Mouse (Mus musculus) limb, embryonic 14.5 days (tissue): ENCODE data around the gene Tpst1. TPM values are rescaled to one million over a fixed set of nuclear protein-coding genes. Genes with fewer than 3 reads are reported as not detected.

ENCODE experiments used
- ATAC-seq: fragments of 200-750 bp; cut with Nextera tagmentation; 2 replicates; pipeline ENCODE4 v1.8.0; 2017; ENCODE audit warnings: low read depth, moderate number of reproducible peaks, moderate TSS enrichment; ENCODE audit not compliant: low FRiP score
- DNase-seq: peaks from one replicate; pipeline ENCODE4 v3.0.0-alpha.2; 2015; ENCODE audit warnings: low spot score
- H3K27ac ChIP-seq: fragments of 300-500 bp; sonication (generic); replicated peaks from 2 replicates; pipeline ENCODE4 v1.5.1; 2014; ENCODE audit warnings: low read depth, mild to moderate bottlenecking, low read length, moderate library complexity, mixed read lengths
- H3K27me3 ChIP-seq: fragments of 300-500 bp; sonication (generic); 2 replicates; pipeline ENCODE4 v1.6.1; 2014; ENCODE audit warnings: low read length, mixed read lengths; ENCODE audit not compliant: control insufficient read depth, insufficient read depth
- H3K36me3 ChIP-seq: fragments of 300-500 bp; sonication (generic); 2 replicates; pipeline ENCODE4 v1.6.1; 2014; ENCODE audit warnings: mild to moderate bottlenecking, low read length, moderate library complexity, mixed read lengths; ENCODE audit not compliant: control insufficient read depth, insufficient read depth
- H3K4me1 ChIP-seq: fragments of 300-500 bp; sonication (generic); 2 replicates; pipeline ENCODE4 v1.6.1; 2014; ENCODE audit warnings: antibody characterized with exemption, low read length, mixed read lengths; ENCODE audit not compliant: control insufficient read depth, insufficient read depth
- H3K4me2 ChIP-seq: fragments of 300-500 bp; sonication (generic); replicated peaks from 2 replicates; pipeline ENCODE4 v1.6.1; 2014; ENCODE audit warnings: low read depth, mild to moderate bottlenecking, low read length, moderate library complexity; ENCODE audit not compliant: severe bottlenecking
- H3K4me3 ChIP-seq: fragments of 300-500 bp; sonication (generic); replicated peaks from 2 replicates; pipeline ENCODE4 v1.5.1; 2014; ENCODE audit warnings: low read length
- H3K9ac ChIP-seq: fragments of 300-500 bp; sonication (generic); 2 replicates; pipeline ENCODE4 v1.6.1; 2014; ENCODE audit warnings: mild to moderate bottlenecking, low read depth, low read length, moderate library complexity; ENCODE audit not compliant: severe bottlenecking
- H3K9me3 ChIP-seq: fragments of 300-500 bp; sonication (generic); 2 replicates; pipeline ENCODE4 v1.6.1; 2016; ENCODE audit warnings: low read length; ENCODE audit not compliant: control insufficient read depth
- POLR2A ChIP-seq: fragments of 200-500 bp; IDR thresholded peaks from 2 replicates; pipeline ENCODE4 v1.8.0; 2012; ENCODE audit warnings: inconsistent platforms, mild to moderate bottlenecking, moderate library complexity, borderline replicate concordance; ENCODE audit not compliant: insufficient read depth, insufficient read length; ENCODE audit errors: extremely low read depth
- WGBS: fragments of 180-500 bp; shearing (Covaris S2); extraction: QIAGEN DNeasy Blood & Tissue Kit; methylation state at CpG from one replicate; pipeline ENCODE4 v1.1.7; 2014; 5-methylcytosine and 5-hydroxymethylcytosine counted together
- polyA plus RNA-seq, 2 experiments: library from polyadenylated mRNA; depleted of rRNA in 1 of 2; stranded (reverse) in 1 of 2; unstranded in 1 of 2; fragments of >200 nt; fragmentation: Nextera tagmentation in 1 of 2; extraction: Ambion mirVana in 1 of 2; gene quantifications; 2 replicates each; pipeline versions ENCODE4 v1.2.1 to v1.2.3; 2012 to 2014

Tpst1 gene
- polyA plus RNA-seq, 2 experiments: 68.2 to 114 TPM

DNA sequence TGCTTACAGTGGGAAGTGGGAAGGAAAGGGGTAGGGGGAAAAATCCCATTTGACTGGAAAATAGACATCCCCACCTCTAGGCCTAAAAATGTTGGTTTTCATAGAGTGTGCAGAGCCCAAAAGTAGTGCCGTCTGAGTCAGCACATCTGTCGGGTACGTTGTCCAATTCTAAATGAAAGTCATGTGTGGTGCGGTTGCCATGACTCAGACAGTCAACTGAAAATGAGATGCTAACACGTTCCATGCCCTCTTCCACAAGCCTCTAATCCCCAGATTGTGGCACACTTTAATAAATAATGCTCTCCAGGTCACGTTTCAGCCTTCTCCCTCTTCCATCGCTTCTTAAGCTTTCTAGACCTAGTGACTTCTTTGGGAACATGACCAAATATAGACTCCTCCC, 43.7 kb downstream of the Tpst1 start:
- peak overlapping the region; percentile 63 for H3K27ac ChIP-seq
- no peak overlapping the region for H3K4me2 ChIP-seq
- ATAC-seq (no peak), DNase-seq (peak; percentile 59)
- H3K36me3 ChIP-seq: peaks cover 16% of the 10 kb centered on the region
- WGBS: 54% methylated on average over 7 of the region's 7 CpGs
- H3K9me3 ChIP-seq: no peaks in the 10 kb centered on the region
- H3K4me1 ChIP-seq: peaks cover 26% of the 10 kb centered on the region
- no peak overlapping the region for H3K4me3 ChIP-seq
- TF ChIP-seq POLR2A: no peak
- H3K9ac ChIP-seq: no peak overlapping the region
- no peaks in the 10 kb centered on the region for H3K27me3 ChIP-seq

DNA sequence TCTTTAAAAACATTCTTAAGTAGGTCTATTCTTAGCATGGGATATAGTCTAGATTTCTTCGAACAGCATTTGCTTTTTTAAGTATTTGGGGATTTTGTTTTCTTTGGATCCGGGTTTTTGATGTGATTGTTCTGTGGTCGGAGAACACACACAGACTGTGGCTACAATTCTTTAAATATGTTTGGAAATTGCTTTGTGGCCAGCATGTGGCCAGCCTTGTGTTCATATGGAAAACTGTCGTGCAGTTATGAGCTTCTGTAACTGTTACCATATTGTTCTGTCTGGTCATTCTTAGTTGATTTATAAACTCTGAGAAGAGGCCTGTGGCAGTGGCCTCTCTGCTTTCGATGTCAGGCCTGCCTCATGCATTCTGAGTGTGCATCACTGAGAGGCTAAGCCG, 44.8 kb downstream of the Tpst1 start:
- H3K4me1 ChIP-seq: peaks cover 26% of the 10 kb centered on the region
- H3K27me3 ChIP-seq: no peaks in the 10 kb centered on the region
- H3K9me3 ChIP-seq: no peaks in the 10 kb centered on the region
- WGBS: 49% methylated on average over 6 of the region's 6 CpGs
- no peak overlapping the region for H3K4me3 ChIP-seq
- DNase-seq (peak; percentile 41), ATAC-seq (no peak; the same call in 1 of the 2 replicates)
- peaks cover 13% of the 10 kb centered on the region for H3K36me3 ChIP-seq
- peak overlapping the region; percentile 53 for H3K27ac ChIP-seq
- no peak for TF ChIP-seq POLR2A
- no peak overlapping the region for H3K4me2 ChIP-seq
- no peak overlapping the region for H3K9ac ChIP-seq

DNA sequence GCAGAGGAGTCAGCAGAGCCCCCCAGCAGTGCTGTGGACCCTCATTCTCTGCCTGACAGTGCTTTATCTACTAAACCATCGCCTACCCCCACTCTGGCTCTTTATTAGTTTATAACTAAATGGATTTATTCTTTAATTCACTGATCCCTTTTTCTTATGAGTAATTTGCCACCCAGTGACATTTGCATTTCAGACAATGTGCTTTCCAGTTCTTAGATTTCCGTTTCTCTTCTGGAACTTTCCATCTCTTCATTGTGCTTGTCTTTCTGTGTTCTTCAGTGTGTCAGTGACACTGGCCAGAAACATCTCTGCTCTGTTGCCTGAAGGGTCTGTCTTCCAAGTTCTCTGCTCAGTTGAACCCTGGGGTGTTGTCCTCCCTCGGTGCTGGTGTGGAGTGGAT, 46.1 kb downstream of the Tpst1 start:
- Histone ChIP-seq H3K27me3 (no peaks in the 10 kb centered on the region), H3K27ac (no peak overlapping the region), H3K4me2 (no peak overlapping the region), H3K4me3 (no peak overlapping the region), H3K36me3 (peaks cover 13% of the 10 kb centered on the region), H3K4me1 (peaks cover 26% of the 10 kb centered on the region), H3K9me3 (no peaks in the 10 kb centered on the region), H3K9ac (no peak overlapping the region)
- ATAC-seq (no peak), DNase-seq (no peak)
- no peak for TF ChIP-seq POLR2A
- WGBS: 85% methylated on average over 3 of the region's 3 CpGs

DNA sequence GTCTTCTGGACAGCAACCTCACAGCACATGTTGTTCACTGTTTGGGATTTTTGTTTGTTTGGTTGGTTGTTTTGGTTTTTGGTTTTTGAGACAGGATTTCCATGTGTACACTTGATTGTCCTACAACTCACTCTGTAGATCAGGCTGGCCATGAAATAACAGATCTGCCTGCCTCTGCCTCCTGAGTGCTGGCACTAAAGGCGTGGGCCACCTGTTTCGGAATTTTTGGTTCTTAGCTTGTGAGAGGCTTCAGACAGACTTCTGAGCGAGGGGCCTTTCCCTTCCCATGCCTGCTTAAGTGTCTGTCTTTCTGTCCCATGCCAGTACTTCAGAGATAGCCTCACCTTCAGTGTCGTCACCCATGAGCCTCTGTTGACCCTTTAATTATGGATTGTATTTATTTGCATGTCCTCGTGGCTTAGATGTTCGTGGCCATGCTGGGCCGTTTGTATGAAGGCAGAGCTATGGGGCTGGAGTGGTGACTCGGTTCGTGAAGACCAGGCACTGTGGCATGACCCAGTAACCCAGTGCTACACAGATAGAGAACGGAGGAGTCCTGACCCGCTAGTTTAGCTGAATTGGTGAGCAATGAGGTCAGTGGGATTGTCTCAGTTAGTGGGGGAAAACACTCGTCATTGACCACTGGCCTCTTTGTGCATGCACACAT, 47.1 kb downstream of the Tpst1 start:
- DNase-seq: no peak
- H3K36me3 ChIP-seq: peaks cover 6% of the 10 kb centered on the region; the same call in 1 of the 2 replicates
- ATAC-seq: no peak
- no peak overlapping the region for H3K4me2 ChIP-seq
- no peak for TF ChIP-seq POLR2A
- H3K4me1 ChIP-seq: peaks cover 26% of the 10 kb centered on the region
- no peak overlapping the region for H3K4me3 ChIP-seq
- 92% methylated on average over 12 of the region's 12 CpGs for WGBS
- H3K9me3 ChIP-seq: no peaks in the 10 kb centered on the region
- H3K27ac ChIP-seq: no peak overlapping the region
- H3K9ac ChIP-seq: no peak overlapping the region
- H3K27me3 ChIP-seq: no peaks in the 10 kb centered on the region

DNA sequence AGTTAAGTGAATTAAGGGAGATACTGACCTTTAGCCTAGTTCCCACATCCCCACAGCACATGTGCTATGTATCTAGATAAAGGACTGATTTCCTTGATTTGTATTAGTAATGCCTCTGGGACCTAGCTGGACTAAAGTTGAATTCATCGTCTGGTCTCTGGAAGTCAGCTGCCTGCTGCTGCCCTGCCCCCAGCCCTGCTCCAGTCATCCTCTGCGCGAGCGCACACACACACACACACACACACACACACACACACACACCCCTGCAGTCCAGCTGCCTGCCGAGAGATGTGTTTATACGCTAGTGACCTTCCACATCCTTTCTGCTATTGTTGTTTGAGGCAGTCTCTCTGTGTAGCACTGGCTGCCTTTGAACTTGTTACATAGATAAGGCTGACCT, 47.8 kb downstream of the Tpst1 start:
- ATAC-seq (peak; percentile 58; the same call in 1 of the 2 replicates), DNase-seq (peak; percentile 50)
- no peak overlapping the region for H3K9ac ChIP-seq
- H3K4me2 ChIP-seq: no peak overlapping the region
- no peak for TF ChIP-seq POLR2A
- H3K36me3 ChIP-seq: peaks cover 8% of the 10 kb centered on the region; the same call in 1 of the 2 replicates
- H3K4me1 ChIP-seq: peaks cover 26% of the 10 kb centered on the region
- H3K9me3 ChIP-seq: no peaks in the 10 kb centered on the region
- H3K27ac ChIP-seq: 0 out of 2 replicates have a peak overlapping the region, but pooled peaks have one; percentile 33
- WGBS: 61% methylated on average over 6 of the region's 6 CpGs
- no peaks in the 10 kb centered on the region for H3K27me3 ChIP-seq
- no peak overlapping the region for H3K4me3 ChIP-seq
